Mouse (Mus musculus): Measurements from ENCODE around the gene Rasl11b. TPM values are rescaled to one million over a fixed set of nuclear protein-coding genes. Genes with fewer than 3 reads are reported as not detected.

Rasl11b gene
- polyA plus RNA-seq (2016; fragmentation: Nextera tagmentation; extraction: Ambion mirVana) = 156 and 176 TPM in 2 replicates

DNA sequence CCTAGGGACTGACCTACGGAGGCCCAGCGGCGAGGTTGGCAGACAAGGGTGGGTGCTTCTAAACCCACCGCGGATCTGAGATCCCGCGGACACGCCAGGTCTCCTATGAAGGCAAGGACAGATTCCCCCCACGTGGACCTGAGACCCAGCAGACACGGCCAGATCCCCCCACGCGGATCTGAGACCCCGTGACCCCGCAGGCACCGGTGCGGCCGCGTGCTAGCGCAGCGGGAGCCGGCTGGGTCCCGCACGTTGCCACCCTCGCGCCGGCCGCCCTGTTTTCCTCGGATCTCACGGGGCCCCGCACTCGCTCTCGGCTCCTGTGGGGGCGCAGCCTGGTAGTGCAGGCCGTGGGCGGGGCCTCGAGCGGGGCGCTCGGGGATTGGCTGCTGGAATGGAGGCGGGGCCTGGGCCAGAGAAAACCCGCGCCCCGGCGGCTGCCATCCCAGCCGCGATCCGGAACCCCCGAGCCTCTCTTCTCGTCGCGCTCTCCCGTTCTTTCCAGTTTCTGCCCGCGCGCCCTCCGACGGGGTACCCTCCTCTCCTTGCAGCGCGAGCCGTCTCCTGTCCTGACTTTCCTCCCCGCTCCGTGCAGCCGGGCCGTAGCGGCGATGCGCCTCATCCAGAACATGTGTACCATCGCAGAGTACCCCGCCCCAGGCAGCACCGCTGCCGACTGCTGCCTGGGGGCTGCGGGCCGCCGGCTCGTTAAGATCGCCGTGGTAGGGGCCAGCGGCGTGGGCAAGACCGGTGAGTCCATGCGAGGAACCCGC is at the start of gene Rasl11b:
Gene Rasl11b (plus strand): TSS at position 446 of the 773 bp plus-strand sequence.
- no peaks in the 10 kb centered on the region for H3K9me3 ChIP-seq
- under 1% methylated on average over 81 of the region's 82 CpGs for WGBS
- H3K4me1 ChIP-seq (replicated peaks) = peaks cover 66% of the 10 kb centered on the region
- H3K4me3 ChIP-seq (replicated peaks) = peak within 1 kb of the TSS; percentile 98
- peaks cover 37% of the 10 kb centered on the region for H3K36me3 ChIP-seq
- peak; percentile 84 for ATAC-seq (ENCODE audit: insufficient number of reproducible peaks, insufficient read depth, low FRiP score, low TSS enrichment, low read depth)
- peak within 1 kb of the TSS; percentile 99 for H3K9ac ChIP-seq (replicated peaks)
- no peaks in the 10 kb centered on the region for H3K27me3 ChIP-seq
- peak within 1 kb of the TSS; percentile 95 for H3K27ac ChIP-seq
- H3K4me2 ChIP-seq = peak within 1 kb of the TSS; percentile 70

DNA sequence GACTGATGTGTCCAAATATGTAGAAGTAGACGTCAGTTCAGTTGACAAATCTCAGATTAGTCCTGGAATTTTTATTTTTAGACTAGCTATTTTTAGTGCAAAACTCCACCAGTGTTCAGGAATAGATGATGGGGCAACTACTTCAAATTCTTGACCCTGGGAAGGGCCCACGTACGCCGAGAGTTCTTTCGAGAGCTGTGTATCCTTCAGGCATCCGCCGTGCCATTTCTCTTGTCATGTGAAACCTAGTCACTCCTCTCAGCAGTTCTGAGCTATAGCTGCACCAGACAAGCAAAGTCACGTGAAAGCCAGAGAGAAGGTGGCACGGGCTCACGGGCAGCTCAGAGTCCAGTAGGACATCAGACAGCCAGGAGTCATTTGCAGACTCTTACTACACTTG is 47.5 kb upstream of the Rasl11b start:
- Histone ChIP-seq H3K27ac (no peak overlapping the region), H3K27me3 (no peaks in the 10 kb centered on the region), H3K4me3 (replicated peaks) (no peak overlapping the region), H3K9ac (replicated peaks) (no peak overlapping the region), H3K4me1 (replicated peaks) (0 out of 2 replicates have a peak, but pooled peaks cover 3% of the 10 kb centered on the region), H3K4me2 (no peak overlapping the region), H3K36me3 (no peaks in the 10 kb centered on the region), H3K9me3 (no peaks in the 10 kb centered on the region)
- 88% methylated on average over 10 of the region's 10 CpGs for WGBS
- ATAC-seq (ENCODE audit: insufficient number of reproducible peaks, insufficient read depth, low FRiP score, low TSS enrichment, low read depth) = no peak

DNA sequence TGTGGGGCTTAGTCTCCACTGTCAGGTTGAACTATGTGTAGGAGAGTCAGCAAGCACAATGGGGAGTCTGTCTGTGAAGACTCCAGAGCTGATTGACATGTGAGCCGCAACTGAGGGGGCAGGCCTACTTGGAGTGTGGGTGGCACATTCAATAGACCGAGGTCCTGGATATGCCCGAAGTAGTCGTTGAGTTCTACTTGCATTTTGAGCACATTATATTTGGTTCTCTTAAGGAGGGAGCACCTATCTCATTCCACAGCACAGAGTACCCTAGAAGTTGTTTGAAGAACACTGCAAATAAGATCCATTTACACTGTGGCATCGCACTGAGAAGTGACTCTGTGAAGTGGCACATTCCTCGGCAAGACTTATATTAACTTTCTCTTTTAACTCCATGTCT is 45.1 kb upstream of the Rasl11b start:
- Histone ChIP-seq H3K9me3 (no peaks in the 10 kb centered on the region), H3K4me2 (no peak overlapping the region), H3K4me3 (replicated peaks) (no peak overlapping the region), H3K9ac (replicated peaks) (no peak overlapping the region), H3K4me1 (replicated peaks) (peaks cover 10% of the 10 kb centered on the region), H3K27me3 (no peaks in the 10 kb centered on the region), H3K27ac (no peak overlapping the region), H3K36me3 (no peaks in the 10 kb centered on the region)
- 90% methylated on average over 6 of the region's 6 CpGs for WGBS
- no peak for ATAC-seq (ENCODE audit: insufficient number of reproducible peaks, insufficient read depth, low FRiP score, low TSS enrichment, low read depth)

DNA sequence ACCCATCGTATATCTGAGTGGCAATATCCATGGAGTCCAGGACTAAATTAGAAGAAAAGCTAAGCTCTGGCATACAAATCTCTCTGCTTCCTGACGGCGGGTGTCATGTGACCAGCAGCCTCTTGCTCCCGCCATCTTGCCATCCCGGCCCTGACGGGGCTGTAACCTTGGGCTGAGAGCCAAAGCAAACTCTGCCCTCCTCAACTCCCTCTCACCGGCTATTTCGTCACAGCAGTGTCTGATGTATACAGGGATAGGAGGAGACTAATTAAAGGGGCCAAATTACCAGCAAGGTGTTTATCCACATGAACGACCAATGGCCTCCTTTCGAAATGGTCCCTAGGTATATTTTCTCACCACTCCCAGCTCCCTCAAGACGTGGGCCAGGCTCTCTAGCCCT is 43.3 kb upstream of the Rasl11b start:
- Histone ChIP-seq H3K9me3 (no peaks in the 10 kb centered on the region), H3K27ac (no peak overlapping the region), H3K4me2 (no peak overlapping the region), H3K4me3 (replicated peaks) (no peak overlapping the region), H3K27me3 (no peaks in the 10 kb centered on the region), H3K9ac (replicated peaks) (no peak overlapping the region), H3K4me1 (replicated peaks) (peaks cover 28% of the 10 kb centered on the region), H3K36me3 (no peaks in the 10 kb centered on the region)
- 85% methylated on average over 11 of the region's 11 CpGs for WGBS
- ATAC-seq (ENCODE audit: insufficient number of reproducible peaks, insufficient read depth, low FRiP score, low TSS enrichment, low read depth) = no peak

DNA sequence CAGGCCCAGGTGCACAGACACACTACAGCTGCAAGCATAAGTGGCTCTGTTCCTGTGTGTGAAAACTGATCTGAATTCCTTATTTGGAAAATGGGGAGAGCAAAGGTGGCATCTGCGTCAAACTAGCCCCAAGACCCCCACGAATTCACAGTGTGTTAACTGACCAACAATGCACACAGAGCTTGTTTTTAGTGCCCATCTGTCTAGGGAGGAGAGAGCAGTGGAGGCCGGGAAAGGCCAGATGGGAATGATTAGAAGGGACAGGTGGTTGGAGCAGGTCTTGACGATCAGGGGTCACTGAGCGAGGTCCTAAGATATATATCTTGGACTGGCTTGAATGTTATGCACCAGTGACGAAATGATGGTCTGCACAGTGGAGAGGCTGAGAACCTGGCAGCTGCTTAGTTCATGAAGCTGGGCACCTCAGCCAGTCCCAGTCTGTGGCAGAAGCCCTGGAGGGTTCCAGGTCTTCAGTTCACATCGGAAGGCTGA is 39.2 kb upstream of the Rasl11b start:
- WGBS = 14% methylated on average over 7 of the region's 7 CpGs
- Histone ChIP-seq H3K9ac (replicated peaks) (no peak overlapping the region), H3K27ac (peak overlapping the region; percentile 75), H3K4me3 (replicated peaks) (no peak overlapping the region), H3K36me3 (no peaks in the 10 kb centered on the region), H3K4me1 (replicated peaks) (peaks cover 46% of the 10 kb centered on the region), H3K27me3 (no peaks in the 10 kb centered on the region), H3K9me3 (no peaks in the 10 kb centered on the region), H3K4me2 (no peak overlapping the region)
- ATAC-seq (ENCODE audit: insufficient number of reproducible peaks, insufficient read depth, low FRiP score, low TSS enrichment, low read depth) = peak; percentile 68

DNA sequence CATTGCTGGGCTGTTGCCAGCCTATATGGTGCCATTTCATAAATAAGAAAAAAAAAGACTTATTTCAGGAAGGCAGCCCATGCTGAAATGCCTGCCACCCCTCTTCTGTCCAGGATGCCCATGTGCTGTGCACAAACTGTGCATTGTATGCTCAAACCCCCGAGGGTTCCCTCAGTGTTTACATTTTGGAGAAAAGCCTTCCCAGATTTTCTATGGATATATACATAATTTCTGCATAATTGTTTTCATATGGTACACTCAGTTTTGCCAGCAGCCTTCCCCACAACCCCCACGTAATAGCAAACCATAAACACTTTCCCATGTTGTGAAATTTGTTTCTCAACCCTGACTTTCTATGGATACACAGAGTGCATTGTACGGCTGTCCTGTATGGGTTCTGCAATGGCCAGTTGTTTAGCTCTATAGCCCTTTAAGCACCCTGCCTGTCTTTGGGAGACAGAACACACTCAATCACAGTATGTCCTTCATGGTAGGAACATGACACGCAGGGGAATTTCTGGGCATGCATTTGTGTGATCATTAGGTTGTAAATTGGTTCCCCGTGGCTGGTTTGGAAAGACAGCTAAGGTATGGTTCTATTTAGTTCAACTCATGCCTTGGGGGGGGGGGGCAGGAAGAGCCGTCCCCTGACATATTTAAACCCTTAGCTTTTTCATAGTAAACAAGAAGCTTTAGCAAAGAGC is 36.0 kb upstream of the Rasl11b start:
- Histone ChIP-seq H3K4me2 (no peak overlapping the region), H3K27me3 (no peaks in the 10 kb centered on the region), H3K4me3 (replicated peaks) (no peak overlapping the region), H3K9ac (replicated peaks) (no peak overlapping the region), H3K9me3 (no peaks in the 10 kb centered on the region), H3K4me1 (replicated peaks) (peaks cover 68% of the 10 kb centered on the region), H3K27ac (peak overlapping the region; percentile 89), H3K36me3 (no peaks in the 10 kb centered on the region)
- no peak for ATAC-seq (ENCODE audit: insufficient number of reproducible peaks, insufficient read depth, low FRiP score, low TSS enrichment, low read depth)
- WGBS = 49% methylated on average over 6 of the region's 6 CpGs

DNA sequence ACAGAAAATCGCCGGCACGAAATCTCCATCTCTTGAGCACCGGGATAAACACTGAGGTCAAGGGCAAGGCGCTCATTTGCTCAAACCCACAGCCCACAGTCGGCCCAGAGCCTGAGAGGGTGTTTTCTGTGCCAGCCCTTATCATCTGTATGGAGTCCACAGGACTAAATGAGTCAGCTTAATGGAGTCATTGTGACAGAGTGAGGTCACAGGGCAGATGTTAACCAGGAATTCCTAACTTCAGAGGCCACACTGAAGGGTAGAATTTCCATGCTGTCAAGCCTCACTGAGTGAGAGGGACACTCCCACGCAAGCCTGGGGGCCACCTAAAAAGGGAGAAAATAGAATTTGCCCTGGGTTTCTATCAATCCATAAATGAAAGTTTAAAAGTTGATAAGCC is 35.2 kb upstream of the Rasl11b start:
- Histone ChIP-seq H3K27me3 (no peaks in the 10 kb centered on the region), H3K4me1 (replicated peaks) (peaks cover 62% of the 10 kb centered on the region), H3K36me3 (no peaks in the 10 kb centered on the region), H3K27ac (peak overlapping the region; percentile 89), H3K4me2 (no peak overlapping the region), H3K4me3 (replicated peaks) (no peak overlapping the region), H3K9ac (replicated peaks) (no peak overlapping the region), H3K9me3 (no peaks in the 10 kb centered on the region)
- ATAC-seq (ENCODE audit: insufficient number of reproducible peaks, insufficient read depth, low FRiP score, low TSS enrichment, low read depth) = no peak
- 36% methylated on average over 7 of the region's 7 CpGs for WGBS

DNA sequence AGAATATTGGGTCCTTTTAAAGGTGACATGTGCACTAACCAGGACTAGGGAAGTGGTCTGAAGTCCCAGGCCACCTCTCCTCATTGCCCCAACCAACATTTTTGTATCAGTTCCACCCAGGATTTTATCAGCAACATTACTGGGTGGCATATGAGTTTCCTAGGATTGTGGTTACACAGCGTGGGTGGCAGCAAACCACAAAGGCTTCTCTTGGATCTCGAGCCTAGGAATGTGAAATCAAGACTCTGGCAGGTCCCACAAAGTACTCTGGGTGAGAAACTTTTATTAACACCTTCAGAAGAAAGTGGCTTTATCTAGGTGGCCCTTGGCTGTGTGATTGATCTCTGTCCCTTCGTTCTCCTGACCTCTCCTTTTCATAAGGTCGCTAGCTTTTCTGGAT is 34.7 kb upstream of the Rasl11b start:
- H3K9ac ChIP-seq (replicated peaks) = no peak overlapping the region
- no peak overlapping the region for H3K4me2 ChIP-seq
- no peak overlapping the region for H3K4me3 ChIP-seq (replicated peaks)
- peak overlapping the region; percentile 89 for H3K27ac ChIP-seq
- no peaks in the 10 kb centered on the region for H3K9me3 ChIP-seq
- no peaks in the 10 kb centered on the region for H3K36me3 ChIP-seq
- 55% methylated on average over 4 of the region's 4 CpGs for WGBS
- peaks cover 58% of the 10 kb centered on the region for H3K4me1 ChIP-seq (replicated peaks)
- no peak for ATAC-seq (ENCODE audit: insufficient number of reproducible peaks, insufficient read depth, low FRiP score, low TSS enrichment, low read depth)
- H3K27me3 ChIP-seq = no peaks in the 10 kb centered on the region

DNA sequence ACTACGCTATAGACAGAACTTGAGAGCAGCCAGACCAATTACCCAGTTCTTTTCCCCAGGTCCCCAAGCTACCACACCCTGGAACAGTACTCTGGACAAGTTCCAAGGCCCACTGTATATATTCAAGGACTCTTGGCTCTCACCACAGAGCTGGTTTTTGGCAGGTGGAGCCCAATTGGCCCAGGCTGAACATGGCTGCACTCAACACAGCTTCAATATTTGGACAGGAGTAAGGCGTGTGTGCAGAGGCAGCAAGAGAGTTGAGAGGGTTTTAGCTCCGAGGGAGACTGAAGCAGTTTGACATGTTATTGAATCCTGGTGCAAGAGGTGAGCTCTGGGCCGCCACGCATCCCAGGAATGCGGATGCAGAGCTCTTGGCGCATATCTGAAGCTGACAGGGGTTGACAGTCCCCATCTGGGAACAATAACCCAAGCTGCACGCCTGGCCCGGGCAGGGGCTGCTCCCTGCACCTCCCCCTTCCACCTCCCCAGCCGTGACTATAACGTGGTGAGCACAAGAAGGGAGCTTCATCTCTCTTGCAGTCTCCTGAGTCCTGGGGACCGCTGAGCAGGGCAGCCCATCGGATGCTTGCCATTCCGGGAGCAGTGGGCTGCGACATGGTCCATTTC is 33.7 kb upstream of the Rasl11b start:
- Histone ChIP-seq H3K4me1 (replicated peaks) (peaks cover 47% of the 10 kb centered on the region), H3K27ac (peak overlapping the region; percentile 89), H3K4me3 (replicated peaks) (peak overlapping the region; percentile 23), H3K36me3 (no peaks in the 10 kb centered on the region), H3K27me3 (no peaks in the 10 kb centered on the region), H3K9ac (replicated peaks) (0 out of 2 replicates have a peak overlapping the region, but pooled peaks have one; percentile 27), H3K4me2 (peak overlapping the region; percentile 57), H3K9me3 (no peaks in the 10 kb centered on the region)
- ATAC-seq (ENCODE audit: insufficient number of reproducible peaks, insufficient read depth, low FRiP score, low TSS enrichment, low read depth) = peak; percentile 80
- 7% methylated on average over 15 of the region's 15 CpGs for WGBS

DNA sequence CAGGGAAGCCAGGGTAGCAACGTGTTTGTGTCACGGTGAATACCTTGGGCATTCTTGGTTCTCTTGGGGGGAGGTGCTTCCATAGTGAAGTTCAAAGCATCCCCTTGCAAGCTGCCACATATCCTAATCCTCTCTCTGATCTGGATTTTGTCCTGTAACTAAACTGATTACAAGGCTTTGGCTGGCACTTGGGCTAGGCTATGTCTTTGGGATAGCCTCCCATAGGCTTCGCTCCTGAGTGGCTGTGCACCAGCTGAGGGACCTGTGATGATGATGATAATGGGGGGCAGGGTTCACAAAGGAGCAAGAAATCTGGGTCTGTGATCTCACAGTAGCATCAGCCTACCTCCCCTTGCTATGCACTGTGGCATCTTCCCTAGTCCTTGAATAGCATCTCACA is 33.1 kb upstream of the Rasl11b start:
- H3K27ac ChIP-seq = peak overlapping the region; percentile 89
- H3K4me3 ChIP-seq (replicated peaks) = peak overlapping the region; percentile 23
- H3K4me2 ChIP-seq = peak overlapping the region; percentile 57
- H3K4me1 ChIP-seq (replicated peaks) = peaks cover 41% of the 10 kb centered on the region
- no peaks in the 10 kb centered on the region for H3K36me3 ChIP-seq
- WGBS = 31% methylated on average over 3 of the region's 3 CpGs
- H3K27me3 ChIP-seq = no peaks in the 10 kb centered on the region
- H3K9me3 ChIP-seq = no peaks in the 10 kb centered on the region
- H3K9ac ChIP-seq (replicated peaks) = 0 out of 2 replicates have a peak overlapping the region, but pooled peaks have one; percentile 27
- ATAC-seq (ENCODE audit: insufficient number of reproducible peaks, insufficient read depth, low FRiP score, low TSS enrichment, low read depth) = no peak

DNA sequence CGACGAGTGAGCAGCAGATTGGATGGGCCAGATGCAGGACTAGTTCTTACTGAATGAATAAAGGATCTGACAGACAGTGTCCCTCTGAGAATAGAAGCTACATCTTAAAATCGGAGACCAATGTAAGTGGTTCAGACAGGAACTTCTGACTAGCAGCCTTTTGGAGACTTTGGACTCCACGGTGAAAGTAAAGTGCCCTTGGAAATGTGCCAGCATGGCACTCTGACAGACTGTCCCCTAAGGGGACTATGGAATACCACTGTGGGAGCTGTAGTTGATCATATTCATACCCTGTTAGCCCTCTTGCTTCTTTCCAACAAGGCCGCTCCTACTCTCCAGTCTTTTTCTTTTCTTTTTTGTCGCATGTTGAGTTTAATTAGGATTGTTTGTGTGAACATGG is 31.9 kb upstream of the Rasl11b start:
- no peak overlapping the region for H3K4me3 ChIP-seq (replicated peaks)
- no peak overlapping the region for H3K4me2 ChIP-seq
- peaks cover 42% of the 10 kb centered on the region for H3K4me1 ChIP-seq (replicated peaks)
- no peaks in the 10 kb centered on the region for H3K27me3 ChIP-seq
- ATAC-seq (ENCODE audit: insufficient number of reproducible peaks, insufficient read depth, low FRiP score, low TSS enrichment, low read depth) = no peak
- H3K36me3 ChIP-seq = no peaks in the 10 kb centered on the region
- no peak overlapping the region for H3K9ac ChIP-seq (replicated peaks)
- H3K27ac ChIP-seq = no peak overlapping the region
- H3K9me3 ChIP-seq = no peaks in the 10 kb centered on the region
- WGBS = 84% methylated on average over 6 of the region's 6 CpGs
